Mouse (Mus musculus): ENCODE measurements around the gene Atp2c1. TPM values are rescaled to one million over a fixed set of nuclear protein-coding genes. Genes with fewer than 3 reads are reported as not detected.

Gene Atp2c1
- polyA plus RNA-seq, 1 experiment from 2014 or later, result 45.9 TPM

DNA sequence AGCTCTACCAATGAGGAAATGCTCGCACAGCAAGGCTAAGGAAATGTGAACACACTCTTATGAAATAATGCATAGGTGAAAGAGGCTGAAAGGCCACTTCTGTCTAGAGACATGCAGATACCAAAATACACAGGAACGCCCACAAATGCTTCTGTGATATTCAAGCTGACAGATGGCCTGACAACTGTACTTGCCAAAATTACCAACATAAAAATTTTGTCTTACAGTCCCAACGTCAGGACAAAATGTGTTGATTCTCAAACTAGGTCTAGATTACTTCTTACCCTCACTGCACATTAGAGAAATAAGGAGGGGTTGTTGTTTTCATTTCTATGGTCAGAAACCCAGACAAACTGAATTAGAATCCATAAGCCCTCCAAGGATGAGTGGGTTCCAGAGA is 51.0 kb downstream of the Atp2c1 start:
- ATAC-seq (replicated peaks; ENCODE audit: low FRiP score) (no peak), DNase-seq (ENCODE audit: low spot score) (no peak)
- Histone ChIP-seq H3K4me2 (no peak overlapping the region), H3K27me3 (replicated peaks; ENCODE audit: control insufficient read depth, insufficient read depth, low read length) (no peaks in the 10 kb centered on the region), H3K27ac (ENCODE audit: low read depth, low read length) (no peak overlapping the region), H3K36me3 (ENCODE audit: control insufficient read depth, insufficient read depth, low read length) (no peaks in the 10 kb centered on the region), H3K9ac (ENCODE audit: low read depth, low read length) (no peak overlapping the region), H3K9me3 (ENCODE audit: control insufficient read depth, low read length) (no peaks in the 10 kb centered on the region), H3K4me1 (replicated peaks; ENCODE audit: control insufficient read depth, insufficient read depth, low read length) (peaks cover 11% of the 10 kb centered on the region), H3K4me3 (ENCODE audit: low read depth, low read length) (no peak overlapping the region)
- WGBS, result 84% methylated on average over 3 of the region's 3 CpGs

- no peak overlapping the region for H3K4me3 ChIP-seq (ENCODE audit: low read depth, low read length)
- WGBS, result 86% methylated on average over 3 of the region's 3 CpGs
- no peak overlapping the region for H3K9ac ChIP-seq (ENCODE audit: low read depth, low read length)
- H3K4me1 ChIP-seq (replicated peaks; ENCODE audit: control insufficient read depth, insufficient read depth, low read length), result peaks cover 4% of the 10 kb centered on the region; the same call in 1 of the 2 replicates
- ATAC-seq (replicated peaks; ENCODE audit: low FRiP score) (no peak), DNase-seq (ENCODE audit: low spot score) (no peak)
- H3K4me2 ChIP-seq, result no peak overlapping the region
- H3K9me3 ChIP-seq (ENCODE audit: control insufficient read depth, low read length), result no peaks in the 10 kb centered on the region
- no peak overlapping the region for H3K27ac ChIP-seq (ENCODE audit: low read depth, low read length)
- no peaks in the 10 kb centered on the region for H3K27me3 ChIP-seq (replicated peaks; ENCODE audit: control insufficient read depth, insufficient read depth, low read length)
- H3K36me3 ChIP-seq (ENCODE audit: control insufficient read depth, insufficient read depth, low read length), result no peaks in the 10 kb centered on the region
These were observed 52.2 kb downstream of the Atp2c1 start for GRCm38 (mm10) chr9:105474910-105475309.

DNA sequence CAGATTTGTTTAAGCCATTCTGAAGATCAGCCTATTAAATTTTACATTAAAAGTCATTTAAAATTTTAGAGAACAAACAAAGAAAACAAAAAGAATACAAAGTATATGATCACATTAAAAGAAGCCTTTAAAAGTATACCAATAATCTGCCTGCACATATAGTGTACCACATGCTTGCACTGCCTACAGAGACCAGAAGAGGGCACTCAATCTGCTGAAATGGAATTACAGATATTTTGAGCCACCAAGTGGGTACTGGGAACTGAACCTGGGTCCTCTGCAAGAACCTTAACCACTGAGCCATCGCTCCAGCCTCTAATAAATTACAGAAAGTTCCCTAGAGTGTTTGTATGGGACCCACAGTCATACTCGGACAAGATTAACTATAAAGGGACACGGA is 59.3 kb downstream of the Atp2c1 start:
- H3K9me3 ChIP-seq (ENCODE audit: control insufficient read depth, low read length), result no peaks in the 10 kb centered on the region
- H3K4me3 ChIP-seq (ENCODE audit: low read depth, low read length), result no peak overlapping the region
- WGBS, result 92% methylated on average over 3 of the region's 3 CpGs
- ATAC-seq (replicated peaks; ENCODE audit: low FRiP score), result no peak
- H3K27me3 ChIP-seq (replicated peaks; ENCODE audit: control insufficient read depth, insufficient read depth, low read length), result no peaks in the 10 kb centered on the region
- no peak overlapping the region for H3K4me2 ChIP-seq
- H3K9ac ChIP-seq (ENCODE audit: low read depth, low read length), result no peak overlapping the region
- peaks cover 14% of the 10 kb centered on the region for H3K36me3 ChIP-seq (ENCODE audit: control insufficient read depth, insufficient read depth, low read length)
- H3K4me1 ChIP-seq (replicated peaks; ENCODE audit: control insufficient read depth, insufficient read depth, low read length), result no peaks in the 10 kb centered on the region
- no peak for DNase-seq (ENCODE audit: low spot score)
- no peak overlapping the region for H3K27ac ChIP-seq (ENCODE audit: low read depth, low read length)

GRCm38 (mm10) chr9:105461496-105461895 is 65.6 kb downstream of the Atp2c1 start:
- Histone ChIP-seq H3K27me3 (replicated peaks; ENCODE audit: control insufficient read depth, insufficient read depth, low read length) (no peaks in the 10 kb centered on the region), H3K9ac (ENCODE audit: low read depth, low read length) (no peak overlapping the region), H3K4me3 (ENCODE audit: low read depth, low read length) (no peak overlapping the region), H3K36me3 (ENCODE audit: control insufficient read depth, insufficient read depth, low read length) (peaks cover 12% of the 10 kb centered on the region; the same call in 1 of the 2 replicates), H3K4me2 (no peak overlapping the region), H3K9me3 (ENCODE audit: control insufficient read depth, low read length) (no peaks in the 10 kb centered on the region), H3K27ac (ENCODE audit: low read depth, low read length) (no peak overlapping the region), H3K4me1 (replicated peaks; ENCODE audit: control insufficient read depth, insufficient read depth, low read length) (no peaks in the 10 kb centered on the region)
- ATAC-seq (replicated peaks; ENCODE audit: low FRiP score) (no peak), DNase-seq (ENCODE audit: low spot score) (no peak)
- 90% methylated on average over 7 of the region's 7 CpGs for WGBS

GRCm38 (mm10) chr9:105459032-105459431 is 68.1 kb downstream of the Atp2c1 start:
- H3K27ac ChIP-seq (ENCODE audit: low read depth, low read length), result no peak overlapping the region
- peaks cover 12% of the 10 kb centered on the region; the same call in 1 of the 2 replicates for H3K36me3 ChIP-seq (ENCODE audit: control insufficient read depth, insufficient read depth, low read length)
- H3K9ac ChIP-seq (ENCODE audit: low read depth, low read length), result no peak overlapping the region
- WGBS, result 91% methylated on average over 13 of the region's 13 CpGs
- no peak for DNase-seq (ENCODE audit: low spot score)
- H3K4me3 ChIP-seq (ENCODE audit: low read depth, low read length), result no peak overlapping the region
- H3K27me3 ChIP-seq (replicated peaks; ENCODE audit: control insufficient read depth, insufficient read depth, low read length), result no peaks in the 10 kb centered on the region
- no peaks in the 10 kb centered on the region for H3K9me3 ChIP-seq (ENCODE audit: control insufficient read depth, low read length)
- no peak for ATAC-seq (replicated peaks; ENCODE audit: low FRiP score)
- no peak overlapping the region for H3K4me2 ChIP-seq
- H3K4me1 ChIP-seq (replicated peaks; ENCODE audit: control insufficient read depth, insufficient read depth, low read length), result no peaks in the 10 kb centered on the region

DNA sequence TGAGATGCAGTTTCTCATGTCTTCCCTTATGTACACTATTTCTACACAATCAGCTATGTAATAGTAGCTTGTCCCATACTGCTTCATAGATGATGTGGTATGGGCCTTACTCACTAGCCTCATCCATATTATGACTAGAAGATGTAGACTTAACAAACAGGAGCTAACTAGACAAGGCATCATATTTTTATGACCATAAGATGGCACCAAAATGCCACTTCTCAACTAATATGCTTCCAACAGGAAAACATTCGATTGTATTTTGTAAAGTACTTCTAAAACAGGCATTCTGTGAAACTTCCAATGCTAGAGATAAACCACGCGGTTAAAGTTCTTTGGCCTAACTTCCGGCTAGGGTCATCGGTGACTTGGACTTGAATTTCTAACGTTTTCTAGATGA is 118.6 kb downstream of the Atp2c1 start:
- 88% methylated on average over 6 of the region's 6 CpGs for WGBS
- H3K9me3 ChIP-seq (ENCODE audit: control insufficient read depth, low read length), result no peaks in the 10 kb centered on the region
- no peaks in the 10 kb centered on the region; the same call in 1 of the 2 replicates for H3K36me3 ChIP-seq (ENCODE audit: control insufficient read depth, insufficient read depth, low read length)
- H3K27ac ChIP-seq (ENCODE audit: low read depth, low read length), result no peak overlapping the region
- no peaks in the 10 kb centered on the region for H3K4me1 ChIP-seq (replicated peaks; ENCODE audit: control insufficient read depth, insufficient read depth, low read length)
- DNase-seq (ENCODE audit: low spot score) (no peak), ATAC-seq (replicated peaks; ENCODE audit: low FRiP score) (no peak)
- no peaks in the 10 kb centered on the region for H3K27me3 ChIP-seq (replicated peaks; ENCODE audit: control insufficient read depth, insufficient read depth, low read length)
- H3K4me2 ChIP-seq, result no peak overlapping the region
- no peak overlapping the region for H3K4me3 ChIP-seq (ENCODE audit: low read depth, low read length)
- no peak overlapping the region for H3K9ac ChIP-seq (ENCODE audit: low read depth, low read length)

DNA sequence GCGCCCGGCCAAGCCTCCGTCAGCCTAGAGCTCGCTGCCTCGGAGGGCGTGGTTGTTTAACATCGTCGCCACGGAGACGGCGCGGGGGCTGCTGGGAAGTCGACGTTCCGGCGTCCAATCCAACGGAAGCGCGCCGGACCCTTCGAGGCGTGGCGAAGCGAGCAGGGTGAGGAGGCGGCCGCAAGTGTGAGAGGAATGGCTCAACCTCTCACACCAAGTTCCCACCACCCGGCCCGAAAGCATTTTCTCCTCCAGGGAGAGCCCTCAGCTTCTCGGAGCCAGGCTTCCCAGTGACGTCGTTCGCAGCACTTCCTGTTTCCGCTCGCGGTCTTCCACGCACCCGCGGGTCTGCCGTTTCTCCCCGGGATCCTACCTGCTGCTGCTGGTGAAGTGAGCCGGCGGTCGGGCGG is 131.9 kb downstream of the Atp2c1 start, which contains the start of the genes Aste1 and Nek11:
TSS of gene Aste1 (plus strand) at position 175 of the 410 bp plus-strand sequence.
TSS of gene Nek11 (minus strand) at position 307 of the 410 bp plus-strand sequence.
- Histone ChIP-seq H3K9me3 (ENCODE audit: control insufficient read depth, low read length) (no peaks in the 10 kb centered on the region), H3K9ac (ENCODE audit: low read depth, low read length) (peak within 1 kb of the TSS; percentile 76), H3K36me3 (ENCODE audit: control insufficient read depth, insufficient read depth, low read length) (peaks cover 1% of the 10 kb centered on the region; the same call in 1 of the 2 replicates), H3K4me3 (ENCODE audit: low read depth, low read length) (peak within 1 kb of the TSS; percentile 67), H3K4me1 (replicated peaks; ENCODE audit: control insufficient read depth, insufficient read depth, low read length) (peaks cover 5% of the 10 kb centered on the region), H3K4me2 (peak within 1 kb of the TSS; percentile 86), H3K27me3 (replicated peaks; ENCODE audit: control insufficient read depth, insufficient read depth, low read length) (peaks cover 3% of the 10 kb centered on the region; the same call in 1 of the 2 replicates), H3K27ac (ENCODE audit: low read depth, low read length) (peak within 1 kb of the TSS; percentile 95)
- peak; percentile 92 for DNase-seq (ENCODE audit: low spot score)
- under 1% methylated on average over 44 of the region's 44 CpGs for WGBS
- peak; percentile 98 for ATAC-seq (replicated peaks; ENCODE audit: low FRiP score)

DNA sequence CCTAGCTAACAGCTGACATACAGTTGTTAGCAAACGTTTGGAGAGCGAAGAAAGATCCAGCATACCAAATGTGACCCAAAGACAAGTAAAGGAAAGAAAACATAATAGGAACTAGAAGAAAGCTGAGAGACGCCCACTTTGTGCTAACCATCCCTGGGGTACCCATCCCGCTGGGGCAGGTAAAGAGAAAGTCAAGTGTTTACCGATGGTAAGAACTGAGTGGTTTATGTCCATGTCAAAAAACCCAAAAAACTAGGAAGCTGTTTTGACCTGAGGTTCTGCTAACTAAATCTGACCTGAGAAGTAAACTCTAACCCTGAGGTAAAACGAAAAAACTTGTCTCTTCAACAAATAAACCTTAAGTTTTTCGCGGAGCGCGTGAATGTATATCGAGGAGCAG is 132.4 kb downstream of the Atp2c1 start:
- WGBS, result 15% methylated on average over 11 of the region's 11 CpGs
- Histone ChIP-seq H3K4me2 (peak overlapping the region; percentile 86), H3K9me3 (ENCODE audit: control insufficient read depth, low read length) (no peaks in the 10 kb centered on the region), H3K27ac (ENCODE audit: low read depth, low read length) (no peak overlapping the region), H3K9ac (ENCODE audit: low read depth, low read length) (no peak overlapping the region), H3K4me3 (ENCODE audit: low read depth, low read length) (peak overlapping the region; percentile 67), H3K36me3 (ENCODE audit: control insufficient read depth, insufficient read depth, low read length) (no peaks in the 10 kb centered on the region; the same call in 1 of the 2 replicates), H3K4me1 (replicated peaks; ENCODE audit: control insufficient read depth, insufficient read depth, low read length) (peaks cover 5% of the 10 kb centered on the region), H3K27me3 (replicated peaks; ENCODE audit: control insufficient read depth, insufficient read depth, low read length) (peaks cover 3% of the 10 kb centered on the region; the same call in 1 of the 2 replicates)
- DNase-seq (ENCODE audit: low spot score) (no peak), ATAC-seq (replicated peaks; ENCODE audit: low FRiP score) (peak; percentile 17; the same call in 1 of the 2 replicates)

GRCm38 (mm10) chr9:105390616-105391015 is 136.5 kb downstream of the Atp2c1 start:
- WGBS, result 70% methylated on average over 4 of the region's 5 CpGs
- Histone ChIP-seq H3K4me3 (ENCODE audit: low read depth, low read length) (no peak overlapping the region), H3K4me1 (replicated peaks; ENCODE audit: control insufficient read depth, insufficient read depth, low read length) (no peaks in the 10 kb centered on the region; the same call in 1 of the 2 replicates), H3K4me2 (no peak overlapping the region), H3K27ac (ENCODE audit: low read depth, low read length) (no peak overlapping the region), H3K36me3 (ENCODE audit: control insufficient read depth, insufficient read depth, low read length) (no peaks in the 10 kb centered on the region), H3K27me3 (replicated peaks; ENCODE audit: control insufficient read depth, insufficient read depth, low read length) (peaks cover 3% of the 10 kb centered on the region; the same call in 1 of the 2 replicates), H3K9ac (ENCODE audit: low read depth, low read length) (no peak overlapping the region), H3K9me3 (ENCODE audit: control insufficient read depth, low read length) (no peaks in the 10 kb centered on the region)
- DNase-seq (ENCODE audit: low spot score) (no peak), ATAC-seq (replicated peaks; ENCODE audit: low FRiP score) (no peak)

Measured in liver, embryonic 11.5 days (tissue).